Mouse (Mus musculus) embryonic facial prominence, embryonic 13.5 days (tissue): ENCODE measurements around the gene Cmpk1. TPM values are rescaled to one million over a fixed set of nuclear protein-coding genes. Genes with fewer than 3 reads are reported as not detected.

Experiments
- ATAC-seq: fragments of 200-750 bp; cut with Nextera tagmentation; 2 replicates; pipeline ENCODE4 v1.8.0; 2017; ENCODE audit warnings: low read depth; ENCODE audit not compliant: insufficient number of reproducible peaks, insufficient read depth, low FRiP score, low TSS enrichment
- H3K27ac ChIP-seq: fragments of 300-500 bp; sonication (generic); 2 replicates; pipeline ENCODE4 v1.5.1; 2015; ENCODE audit warnings: moderate library complexity, mild to moderate bottlenecking, inconsistent platforms
- H3K27me3 ChIP-seq: fragments of 300-500 bp; sonication (generic); 2 replicates; pipeline ENCODE4 v1.6.1; 2015; ENCODE audit warnings: mild to moderate bottlenecking, inconsistent platforms
- H3K36me3 ChIP-seq: fragments of 300-500 bp; sonication (generic); 2 replicates; pipeline ENCODE4 v1.6.1; 2015; ENCODE audit warnings: mild to moderate bottlenecking, inconsistent platforms
- H3K4me1 ChIP-seq: fragments of 300-500 bp; sonication (generic); 2 replicates; pipeline ENCODE4 v1.6.1; 2015; ENCODE audit warnings: inconsistent platforms
- H3K4me2 ChIP-seq: fragments of 300-500 bp; sonication (generic); 2 replicates; pipeline ENCODE4 v1.6.1; 2015; ENCODE audit warnings: moderate library complexity, mild to moderate bottlenecking, inconsistent platforms
- H3K4me3 ChIP-seq: fragments of 300-500 bp; sonication (generic); 2 replicates; pipeline ENCODE4 v1.5.1; 2015; ENCODE audit warnings: mild to moderate bottlenecking, inconsistent platforms
- H3K9ac ChIP-seq: fragments of 300-500 bp; sonication (generic); 2 replicates; pipeline ENCODE4 v1.6.1; 2015; ENCODE audit warnings: mild to moderate bottlenecking, inconsistent platforms
- H3K9me3 ChIP-seq: fragments of 300-500 bp; sonication (generic); 2 replicates; pipeline ENCODE4 v1.6.1; 2016; ENCODE audit warnings: inconsistent platforms
- WGBS: fragments of 180-500 bp; shearing (Covaris S2); methylation state at CpG from one replicate; pipeline ENCODE4 v1.1.7; 2015; ENCODE audit warnings: mixed read lengths; 5-methylcytosine and 5-hydroxymethylcytosine counted together
- polyA plus RNA-seq: library from polyadenylated mRNA; unstranded; fragments of >200 nt; fragmentation: Nextera tagmentation; extraction: Ambion mirVana; gene quantifications from 2 replicates; pipeline ENCODE4 v1.2.1, GENCODE M21; 2015

Gene Cmpk1
- polyA plus RNA-seq = 99.5 and 103 TPM in 2 replicates

DNA sequence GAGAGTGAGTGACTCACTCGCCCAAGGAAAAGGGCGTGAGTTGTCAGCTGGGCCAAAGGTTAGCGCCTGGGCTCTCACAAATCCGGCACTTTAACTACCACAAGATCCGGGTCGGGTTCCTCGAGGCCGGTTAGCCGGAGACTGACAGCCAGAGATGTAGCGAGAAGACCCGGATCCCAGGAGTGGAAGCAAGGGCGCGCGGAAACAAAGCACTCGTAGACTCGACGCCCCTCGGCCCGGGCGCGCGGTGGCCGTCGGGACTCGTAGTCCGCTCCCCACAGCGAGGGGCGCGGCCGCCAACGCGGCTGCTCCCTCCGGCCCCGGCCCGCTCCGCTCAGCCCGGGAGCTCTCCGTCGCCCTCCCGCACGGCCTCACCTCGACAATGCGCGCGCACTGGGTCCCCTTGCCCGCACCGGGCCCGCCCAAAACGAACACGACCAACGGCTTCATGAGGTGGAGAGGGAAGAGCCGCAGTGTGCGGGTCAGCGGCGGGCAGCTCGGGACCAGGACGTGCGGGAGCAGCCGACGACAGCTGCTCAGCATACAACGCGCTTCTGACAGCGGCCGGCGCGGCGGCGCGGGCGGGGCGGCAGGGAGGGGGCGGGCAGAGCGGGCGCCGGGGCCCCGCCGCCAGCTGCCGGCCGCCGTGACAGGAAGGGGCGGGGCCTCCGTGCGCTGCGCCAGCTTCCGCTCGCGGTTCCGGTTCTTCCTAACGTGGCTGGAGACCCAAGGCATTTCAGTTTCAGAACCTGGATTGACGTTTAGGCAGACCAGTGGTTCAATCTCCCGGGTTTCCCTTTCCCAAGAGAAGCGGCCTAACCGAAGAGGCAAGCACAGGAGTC, at the start of gene Cmpk1:
Gene Cmpk1, minus strand, starts transcription at position 651 of the 842 bp plus-strand sequence.
- Histone ChIP-seq H3K4me2 (peak within 1 kb of the TSS; percentile 70), H3K9ac (peak within 1 kb of the TSS; percentile 95), H3K4me1 (peaks cover 10% of the 10 kb centered on the region), H3K4me3 (peak within 1 kb of the TSS; percentile 81), H3K27ac (peak within 1 kb of the TSS; percentile 99), H3K27me3 (no peaks in the 10 kb centered on the region), H3K36me3 (no peaks in the 10 kb centered on the region), H3K9me3 (no peaks in the 10 kb centered on the region)
- WGBS = under 1% methylated on average over 89 of the region's 93 CpGs
- ATAC-seq = peak; percentile 95

DNA sequence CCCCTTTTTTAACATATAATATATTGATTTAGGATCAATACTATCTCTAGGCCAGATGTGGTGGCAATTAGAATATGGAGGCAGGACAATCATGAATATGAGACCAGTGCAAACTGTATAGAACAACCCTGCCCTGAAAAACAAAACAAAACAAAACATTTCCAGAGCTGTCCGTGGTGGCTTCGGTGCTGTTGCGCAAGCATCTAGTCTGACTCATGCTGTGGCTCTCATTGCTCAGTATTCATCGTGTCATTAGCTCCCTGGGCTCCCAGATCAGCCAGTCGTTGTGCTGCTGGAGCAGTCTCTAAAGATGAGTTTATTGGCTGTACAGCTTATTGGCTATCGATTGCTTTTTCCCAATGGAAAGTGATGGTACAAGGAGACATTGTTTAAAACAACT, 48.0 kb upstream of the Cmpk1 start:
- WGBS = 82% methylated on average over 6 of the region's 6 CpGs

DNA sequence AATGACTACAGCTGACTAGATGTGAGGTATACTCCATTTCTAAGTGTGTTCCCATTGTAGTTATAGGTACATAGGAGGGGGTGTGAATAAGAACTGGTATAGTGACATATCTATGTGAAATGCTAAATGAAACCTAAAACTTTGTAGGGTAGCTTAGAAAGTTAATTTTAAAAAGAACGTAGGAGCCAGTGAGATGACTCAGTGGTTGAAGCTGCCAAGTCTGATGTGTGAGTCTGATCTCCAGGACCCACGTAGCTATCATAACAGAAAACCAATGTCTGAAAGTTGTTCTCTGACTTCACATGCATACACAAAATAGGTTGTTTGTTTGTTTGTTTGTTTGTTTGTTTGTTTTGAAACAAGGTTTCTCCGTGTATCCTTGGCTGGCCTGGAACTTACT, 33.0 kb upstream of the Cmpk1 start:
- Histone ChIP-seq H3K4me2 (no peak overlapping the region), H3K27me3 (no peaks in the 10 kb centered on the region), H3K9me3 (no peaks in the 10 kb centered on the region), H3K9ac (no peak overlapping the region), H3K36me3 (peaks cover 56% of the 10 kb centered on the region), H3K27ac (no peak overlapping the region), H3K4me3 (no peak overlapping the region), H3K4me1 (no peaks in the 10 kb centered on the region)
- no peak for ATAC-seq
- 96% methylated on average over 3 of the region's 3 CpGs for WGBS

More for the DNA sequence above, 48.0 kb upstream of the Cmpk1 start:
- H3K36me3 ChIP-seq = peaks cover 45% of the 10 kb centered on the region
- H3K4me1 ChIP-seq = no peaks in the 10 kb centered on the region
- no peaks in the 10 kb centered on the region for H3K9me3 ChIP-seq
- ATAC-seq = 0 out of 2 replicates have a peak, but pooled peaks have one; percentile 20
- no peak overlapping the region for H3K4me3 ChIP-seq
- H3K9ac ChIP-seq = no peak overlapping the region
- H3K27me3 ChIP-seq = no peaks in the 10 kb centered on the region
- H3K4me2 ChIP-seq = no peak overlapping the region
- no peak overlapping the region for H3K27ac ChIP-seq

DNA sequence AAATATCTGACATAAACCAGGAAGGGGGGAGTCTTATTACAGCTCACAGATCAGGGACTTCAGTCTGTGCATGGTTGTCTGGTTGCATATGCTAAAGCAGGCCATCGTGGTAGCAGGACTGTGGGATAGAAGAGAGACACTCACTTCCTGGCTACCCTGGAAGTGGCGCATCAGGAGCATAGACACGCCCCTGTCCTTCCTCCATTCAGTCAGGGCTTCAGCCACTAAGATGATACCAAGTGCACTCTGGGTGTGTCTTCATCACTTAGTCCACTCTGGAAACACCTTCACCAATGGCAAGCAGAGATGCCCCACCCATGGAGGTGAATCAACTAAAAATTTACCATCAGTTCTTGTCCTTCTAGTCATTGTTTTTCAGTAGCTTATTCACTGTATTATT, 27.2 kb upstream of the Cmpk1 start:
- H3K9me3 ChIP-seq = no peaks in the 10 kb centered on the region
- no peaks in the 10 kb centered on the region for H3K4me1 ChIP-seq
- no peak for ATAC-seq
- WGBS = 88% methylated on average over 3 of the region's 3 CpGs
- H3K36me3 ChIP-seq = peaks cover 56% of the 10 kb centered on the region
- H3K4me3 ChIP-seq = no peak overlapping the region
- H3K27ac ChIP-seq = no peak overlapping the region
- no peak overlapping the region for H3K4me2 ChIP-seq
- no peak overlapping the region for H3K9ac ChIP-seq
- H3K27me3 ChIP-seq = no peaks in the 10 kb centered on the region

DNA sequence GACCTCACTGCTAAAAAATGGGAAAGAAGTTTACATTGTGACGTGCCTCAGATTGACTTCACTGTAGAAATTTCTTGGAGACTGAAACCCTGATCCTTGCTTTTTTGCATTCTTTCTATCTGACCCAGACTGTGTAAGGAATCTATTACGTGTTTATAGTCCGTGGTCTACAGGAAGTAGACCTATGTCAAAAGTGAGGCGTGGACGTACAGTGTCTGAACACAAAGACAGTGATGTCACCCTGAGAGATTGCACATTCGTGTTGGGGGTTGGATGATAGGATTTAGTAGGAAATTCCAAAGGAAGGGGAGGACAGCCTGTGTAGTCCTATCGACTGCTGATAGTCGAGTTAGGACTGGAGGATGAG, 13.4 kb upstream of the Cmpk1 start:
- H3K4me2 ChIP-seq = peak overlapping the region; percentile 73
- H3K9me3 ChIP-seq = no peaks in the 10 kb centered on the region
- H3K4me1 ChIP-seq = peaks cover 18% of the 10 kb centered on the region
- peak overlapping the region; percentile 77 for H3K4me3 ChIP-seq
- peaks cover 17% of the 10 kb centered on the region for H3K36me3 ChIP-seq
- H3K27ac ChIP-seq = peak overlapping the region; percentile 96
- no peaks in the 10 kb centered on the region for H3K27me3 ChIP-seq
- no peak for ATAC-seq
- whole genome bisulfite sequencing = under 1% methylated on average over 8 of the region's 8 CpGs
- H3K9ac ChIP-seq = peak overlapping the region; percentile 84

DNA sequence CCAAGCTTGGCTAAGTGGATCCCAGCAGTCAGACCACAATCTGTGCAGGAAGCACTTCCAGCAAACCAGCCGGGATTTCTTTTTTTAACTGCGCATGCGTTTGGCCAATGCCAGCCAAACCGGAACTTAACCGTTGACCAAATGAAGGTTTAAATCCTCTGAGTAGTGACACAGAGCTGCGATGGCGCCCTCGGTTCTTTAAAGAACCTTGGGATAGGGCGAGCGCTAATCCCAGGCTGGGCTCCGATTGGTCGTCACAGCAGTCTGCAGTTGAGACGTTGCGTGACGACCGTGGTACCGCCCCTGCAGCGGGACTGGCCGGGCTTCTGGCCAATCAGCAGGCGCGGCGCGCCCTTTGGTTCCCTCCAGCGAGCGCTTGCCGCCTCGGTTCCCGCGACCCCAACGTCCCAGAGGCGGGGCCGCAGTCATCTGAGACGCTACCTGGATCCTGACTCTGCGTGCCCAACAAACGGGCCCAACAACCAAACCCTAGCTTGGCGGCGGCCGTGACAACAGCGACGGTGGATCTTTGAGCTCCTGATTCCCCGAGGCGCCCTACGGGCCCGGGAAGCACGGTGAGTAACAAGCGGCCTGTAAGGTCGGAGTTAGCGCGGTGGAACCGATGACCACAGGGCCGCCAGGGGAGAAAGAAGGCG, 12.9 kb upstream of the Cmpk1 start, which contains the start of gene Stil:
Gene Stil, plus strand, starts transcription at position 387 of the 656 bp plus-strand sequence.
- WGBS = under 1% methylated on average over 52 of the region's 52 CpGs
- peak; percentile 100 for ATAC-seq

DNA sequence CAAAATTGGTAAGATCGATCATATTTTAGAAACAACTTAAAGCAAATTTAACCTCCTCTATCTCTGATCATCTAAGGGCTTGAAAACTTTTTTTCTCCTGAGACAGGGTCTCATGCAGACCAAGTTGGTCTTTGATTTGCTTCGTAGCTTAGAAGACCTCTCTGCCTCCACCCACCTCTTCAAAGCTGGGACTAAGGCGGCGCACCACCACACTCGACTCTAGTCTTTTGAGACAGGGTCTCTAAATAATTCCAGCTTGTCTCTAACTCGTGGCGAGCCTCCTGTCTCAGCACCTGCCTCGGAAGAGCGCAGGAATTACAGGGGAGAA, 12.4 kb upstream of the Cmpk1 start:
- 8% methylated on average over 9 of the region's 9 CpGs for WGBS
- peak overlapping the region; percentile 71 for H3K9ac ChIP-seq
- H3K36me3 ChIP-seq = peaks cover 12% of the 10 kb centered on the region; the same call in 1 of the 2 replicates
- H3K4me3 ChIP-seq = peak overlapping the region; percentile 77
- no peaks in the 10 kb centered on the region for H3K27me3 ChIP-seq
- no peaks in the 10 kb centered on the region for H3K9me3 ChIP-seq
- peak overlapping the region; percentile 73 for H3K4me2 ChIP-seq
- H3K27ac ChIP-seq = peak overlapping the region; percentile 96
- peak; percentile 23 for ATAC-seq
- peaks cover 18% of the 10 kb centered on the region for H3K4me1 ChIP-seq

More for the DNA sequence above, 12.9 kb upstream of the Cmpk1 start, which contains the start of gene Stil:
- Histone ChIP-seq H3K4me1 (peaks cover 18% of the 10 kb centered on the region), H3K27ac (peak within 1 kb of the TSS; percentile 96), H3K4me3 (peak within 1 kb of the TSS; percentile 77), H3K36me3 (peaks cover 13% of the 10 kb centered on the region), H3K9ac (peak within 1 kb of the TSS; percentile 84), H3K9me3 (no peaks in the 10 kb centered on the region), H3K27me3 (no peaks in the 10 kb centered on the region), H3K4me2 (peak within 1 kb of the TSS; percentile 73)

DNA sequence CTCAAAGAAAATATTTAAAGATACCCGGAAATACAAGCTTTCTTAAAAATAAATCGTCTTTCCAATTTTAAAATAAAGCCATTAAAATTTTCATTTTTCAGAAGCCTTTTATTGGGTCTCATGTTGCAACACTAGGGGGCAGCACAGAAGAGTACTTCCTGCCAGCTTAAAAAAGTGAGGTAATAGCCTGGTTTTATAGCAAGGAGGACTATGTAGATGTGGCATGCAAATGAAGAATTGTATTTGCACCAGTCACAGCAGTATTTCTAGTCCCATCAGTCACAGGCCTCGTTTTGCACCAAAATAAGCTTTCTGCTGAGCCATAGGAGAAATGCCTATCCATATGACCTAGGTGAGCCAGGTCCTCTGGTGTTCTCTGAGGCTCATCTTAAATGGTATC, 10.0 kb upstream of the Cmpk1 start:
- 53% methylated on average over 3 of the region's 3 CpGs for WGBS
- Histone ChIP-seq H3K9me3 (no peaks in the 10 kb centered on the region), H3K36me3 (no peaks in the 10 kb centered on the region), H3K27ac (no peak overlapping the region), H3K27me3 (no peaks in the 10 kb centered on the region), H3K4me3 (no peak overlapping the region), H3K9ac (no peak overlapping the region), H3K4me1 (peaks cover 17% of the 10 kb centered on the region), H3K4me2 (no peak overlapping the region)
- ATAC-seq = no peak

DNA sequence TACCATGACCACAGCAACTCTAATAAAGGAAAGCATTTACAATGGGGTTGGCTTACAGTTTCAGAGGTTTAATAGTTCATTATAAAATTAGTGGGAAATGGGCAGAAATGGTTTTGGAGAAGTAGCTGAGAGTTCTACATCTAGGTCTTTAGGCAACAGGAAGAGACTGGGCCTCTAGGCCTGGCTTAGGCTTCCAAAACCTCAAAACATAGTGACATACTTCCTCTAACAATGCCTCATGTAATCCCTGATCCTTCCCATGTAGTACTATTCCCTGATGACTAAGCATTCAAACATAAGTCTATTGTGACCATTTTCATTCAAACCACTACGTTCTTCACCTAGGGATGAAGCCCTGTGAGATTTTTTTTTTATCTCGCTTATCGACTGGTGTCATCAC, 7.2 kb upstream of the Cmpk1 start:
- no peak for ATAC-seq

DNA sequence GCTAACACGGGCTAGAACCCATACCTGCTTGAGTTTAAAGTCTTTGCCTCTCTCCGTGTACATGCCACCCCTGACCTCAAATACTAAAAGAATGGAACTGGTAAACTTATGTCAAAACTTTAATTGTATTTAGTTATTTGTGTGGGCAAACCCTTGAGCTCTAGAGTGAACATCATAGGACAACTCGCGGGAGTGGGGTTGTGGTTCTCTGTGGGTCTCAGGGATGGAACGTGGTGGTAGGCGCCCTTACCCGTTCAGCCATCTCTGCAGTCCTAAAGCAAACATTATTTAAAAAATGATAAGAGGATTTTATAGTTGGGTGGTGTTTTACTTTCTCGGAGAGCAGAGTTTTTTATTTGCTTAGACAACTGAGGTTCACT, 840 bp downstream of the Cmpk1 start:
- Histone ChIP-seq H3K4me3 (peak overlapping the region; percentile 81), H3K36me3 (no peaks in the 10 kb centered on the region), H3K4me1 (peaks cover 10% of the 10 kb centered on the region), H3K9me3 (no peaks in the 10 kb centered on the region), H3K27me3 (no peaks in the 10 kb centered on the region), H3K9ac (peak overlapping the region; percentile 95), H3K4me2 (peak overlapping the region; percentile 70), H3K27ac (peak overlapping the region; percentile 99)
- under 1% methylated on average over 8 of the region's 8 CpGs for WGBS
- ATAC-seq = no peak

More for the DNA sequence above, 7.2 kb upstream of the Cmpk1 start:
- Histone ChIP-seq H3K27me3 (no peaks in the 10 kb centered on the region), H3K4me2 (no peak overlapping the region), H3K27ac (no peak overlapping the region), H3K4me3 (no peak overlapping the region), H3K9ac (no peak overlapping the region), H3K9me3 (no peaks in the 10 kb centered on the region), H3K4me1 (no peaks in the 10 kb centered on the region), H3K36me3 (no peaks in the 10 kb centered on the region)
- WGBS = 82% methylated on average over 3 of the region's 3 CpGs

DNA sequence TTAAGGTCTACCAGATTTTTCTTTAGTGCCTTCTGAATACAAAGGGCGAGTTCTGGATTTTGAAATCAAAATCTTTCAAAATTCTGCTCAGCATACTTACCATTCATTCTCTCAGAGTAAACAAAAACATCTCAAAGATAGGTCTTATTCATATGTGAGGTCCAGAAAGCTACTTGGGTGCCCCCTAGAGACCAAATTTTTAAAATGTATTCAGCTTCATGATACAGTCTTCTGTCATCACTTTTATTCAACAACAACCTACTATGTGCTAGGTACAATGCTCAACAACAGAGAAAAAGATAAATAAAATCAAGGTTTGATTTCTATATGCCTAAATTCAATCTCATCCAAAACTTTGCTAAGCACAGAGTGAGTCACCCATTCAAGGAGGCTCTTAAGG, 4.0 kb downstream of the Cmpk1 start:
- 76% methylated on average over 1 of the region's 1 CpGs for WGBS
- no peaks in the 10 kb centered on the region for H3K27me3 ChIP-seq
- no peak overlapping the region for H3K4me2 ChIP-seq
- H3K36me3 ChIP-seq = no peaks in the 10 kb centered on the region
- no peaks in the 10 kb centered on the region for H3K9me3 ChIP-seq
- H3K27ac ChIP-seq = no peak overlapping the region
- no peak overlapping the region for H3K4me3 ChIP-seq
- peaks cover 19% of the 10 kb centered on the region for H3K4me1 ChIP-seq
- no peak for ATAC-seq
- no peak overlapping the region for H3K9ac ChIP-seq

DNA sequence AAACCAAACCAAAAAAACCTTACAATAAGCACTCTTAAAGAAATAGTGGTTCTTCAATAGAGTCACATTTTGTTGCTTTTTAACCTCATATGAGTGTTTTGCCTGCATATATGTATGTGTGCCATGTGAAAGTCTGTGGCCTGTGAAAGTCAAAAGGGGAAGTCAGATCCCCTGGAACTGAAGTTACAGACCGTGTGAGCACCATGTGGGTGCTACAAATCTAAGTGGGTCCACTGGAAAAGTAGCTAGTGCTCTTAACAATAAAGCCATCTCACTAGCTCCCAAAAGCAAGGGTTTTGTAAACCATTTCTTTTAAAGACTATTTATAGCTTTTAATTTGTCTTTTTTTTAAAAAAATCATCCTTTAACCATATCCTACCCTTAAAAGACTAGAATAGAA, 4.4 kb downstream of the Cmpk1 start:
- no peaks in the 10 kb centered on the region for H3K27me3 ChIP-seq
- H3K27ac ChIP-seq = no peak overlapping the region
- no peak for ATAC-seq
- H3K4me1 ChIP-seq = peaks cover 20% of the 10 kb centered on the region
- 83% methylated on average over 1 of the region's 1 CpGs for WGBS
- no peak overlapping the region for H3K4me2 ChIP-seq
- no peak overlapping the region for H3K9ac ChIP-seq
- H3K9me3 ChIP-seq = no peaks in the 10 kb centered on the region
- H3K36me3 ChIP-seq = no peaks in the 10 kb centered on the region
- no peak overlapping the region for H3K4me3 ChIP-seq
